Mouse (Mus musculus) megakaryocyte progenitor cell, adult 5-6 weeks (primary cell): Measurements from ENCODE around the gene Phc2. TPM values are rescaled to one million over a fixed set of nuclear protein-coding genes. Genes with fewer than 3 reads are reported as not detected.

Source experiments
- ATAC-seq: replicated peaks from 2 replicates; pipeline ENCODE4 v1.8.0; 2016; ENCODE audit warnings: mild to moderate bottlenecking, moderate TSS enrichment, inconsistent platforms; ENCODE audit not compliant: poor library complexity
- total RNA-seq, 2 experiments: library from RNA; stranded (forward) in 1 of 2; stranded (reverse) in 1 of 2; fragments of 157-497, 149-512 nt in 1 of 2; fragments of 200-1000 nt in 1 of 2; gene quantifications; 2 replicates each; pipeline versions ENCODE4 v1.2.3 to v1.2.4; 2015 to 2017

Gene Phc2
- total RNA-seq, 2 experiments from 2014 or later, result 21.2 to 28.0 TPM

DNA sequence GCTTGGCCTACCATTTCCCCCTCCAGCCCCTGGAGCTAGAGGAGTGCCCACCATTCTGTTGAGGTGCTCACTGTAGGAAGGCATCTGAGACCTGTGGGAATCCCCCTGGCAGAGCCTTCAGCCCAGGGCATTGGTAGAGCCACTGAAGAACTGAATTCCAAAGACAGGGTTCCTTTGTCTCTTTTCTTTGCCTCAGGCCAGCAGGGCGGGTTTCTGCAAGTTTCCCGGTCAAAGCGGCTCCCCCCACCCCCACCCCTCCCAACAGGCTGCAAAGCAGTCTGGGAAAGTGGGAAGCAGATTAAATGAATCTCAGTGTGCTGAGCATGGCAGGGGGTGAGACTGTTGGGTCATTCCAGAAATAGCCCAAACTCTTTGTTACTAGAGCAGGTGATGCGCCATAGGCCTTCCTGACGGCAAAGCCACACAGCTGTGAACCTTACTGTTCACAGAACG lies 82.7 kb downstream of the Phc2 start:
- no peak for ATAC-seq

DNA sequence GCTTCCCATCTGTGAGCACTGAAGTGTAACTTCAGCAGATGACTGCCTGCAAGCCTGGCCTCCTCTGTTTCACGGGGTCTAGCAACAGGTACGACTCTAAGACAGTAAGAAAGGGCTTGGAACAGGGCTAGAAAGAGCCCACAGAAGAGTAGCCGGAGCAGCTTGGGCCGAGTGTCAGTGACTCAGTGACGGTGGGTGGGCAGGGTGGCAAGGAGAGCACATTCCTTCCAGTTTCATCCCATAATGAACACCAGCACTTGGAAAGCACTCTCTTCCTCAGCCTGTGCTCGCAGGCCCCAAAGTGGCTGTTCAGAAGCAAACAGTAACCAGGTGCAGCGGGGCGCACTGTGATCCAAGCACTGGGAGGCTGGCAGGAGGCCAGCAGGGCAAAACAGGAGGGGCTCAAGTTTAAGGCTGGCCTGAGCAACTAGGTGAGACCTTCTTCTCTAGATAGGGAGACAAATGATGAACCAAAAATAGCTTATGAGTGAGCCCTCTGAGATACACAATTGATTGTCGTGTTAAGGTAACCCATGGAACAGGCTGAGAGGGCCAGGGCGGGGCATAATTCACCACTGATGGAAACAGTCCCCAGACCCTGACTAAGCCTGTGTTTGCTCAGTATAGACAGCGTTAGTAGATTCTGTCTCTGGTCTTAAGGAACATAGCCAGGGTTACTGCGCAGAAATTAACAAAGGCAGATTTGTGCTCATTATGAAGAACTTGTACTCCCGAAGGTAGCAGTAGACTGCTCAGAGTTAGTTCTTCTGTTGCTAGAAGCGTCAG lies 83.5 kb downstream of the Phc2 start:
- ATAC-seq, result no peak

DNA sequence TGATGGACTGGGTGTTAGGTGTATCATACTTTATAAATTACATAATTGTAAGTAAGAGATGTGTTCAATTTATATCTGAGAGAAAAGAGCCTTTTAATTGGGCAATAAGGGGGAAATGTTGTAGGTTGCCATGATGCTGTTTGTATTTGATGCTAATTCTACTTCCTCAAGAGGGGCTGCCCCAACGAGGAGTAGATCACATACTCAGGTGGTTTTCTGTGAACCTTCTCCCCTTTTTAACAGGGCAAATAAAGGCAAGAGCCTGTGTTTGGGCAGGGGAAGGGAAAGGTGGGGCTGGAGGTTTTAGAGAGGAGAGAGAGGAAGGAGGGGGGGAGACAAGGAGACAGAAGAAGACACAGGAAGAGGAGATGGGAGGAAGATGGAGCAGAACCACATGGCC lies 86.4 kb downstream of the Phc2 start:
- no peak for ATAC-seq

GRCm38 (mm10) chr4:128741906-128742305 lies 87.4 kb downstream of the Phc2 start:
- ATAC-seq, result no peak

- ATAC-seq, result no peak
Observed at GRCm38 (mm10) chr4:128742379-128742970, 88.0 kb downstream of the Phc2 start.

- ATAC-seq, result 0 out of 2 replicates have a peak, but pooled peaks have one; percentile 3
Observed at GRCm38 (mm10) chr4:128743031-128743626, 88.6 kb downstream of the Phc2 start.

GRCm38 (mm10) chr4:128745160-128745559 lies 90.7 kb downstream of the Phc2 start:
- no peak for ATAC-seq

- peak; percentile 73 for ATAC-seq
Observed at GRCm38 (mm10) chr4:128747614-128748270, 93.2 kb downstream of the Phc2 start.

GRCm38 (mm10) chr4:128748309-128748708 lies 93.8 kb downstream of the Phc2 start:
- ATAC-seq, result no peak

- ATAC-seq, result no peak
Observed at GRCm38 (mm10) chr4:128751006-128751405, 96.5 kb downstream of the Phc2 start.

- no peak for ATAC-seq
Observed at GRCm38 (mm10) chr4:128752031-128752757, 97.7 kb downstream of the Phc2 start.

DNA sequence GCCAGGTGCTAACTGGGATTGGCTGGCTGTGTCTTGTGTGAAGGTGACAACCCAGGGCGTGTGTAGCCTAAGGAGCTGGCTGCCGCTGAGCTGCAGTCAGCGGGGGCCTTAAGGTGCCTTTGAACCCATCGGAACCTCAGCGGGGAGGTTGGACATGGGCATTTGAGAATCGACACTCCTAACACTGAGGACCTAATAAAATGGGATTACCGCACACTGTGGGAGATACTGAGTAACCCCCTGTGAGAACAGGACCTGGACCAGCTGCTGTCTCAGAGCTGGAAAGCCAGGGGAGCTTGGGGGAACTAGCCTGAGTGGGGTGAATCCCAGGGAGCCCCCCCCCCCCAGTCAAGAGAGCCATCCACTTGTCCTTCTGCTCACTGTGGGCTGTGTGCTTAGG lies 99.1 kb downstream of the Phc2 start:
- ATAC-seq, result no peak

GRCm38 (mm10) chr4:128755064-128755463 lies 100.6 kb downstream of the Phc2 start, which contains the start of gene A3galt2:
A3galt2 (plus strand) TSS chr4:128755364.
- ATAC-seq, result no peak

GRCm38 (mm10) chr4:128755900-128756299 lies 101.4 kb downstream of the Phc2 start:
- no peak for ATAC-seq

DNA sequence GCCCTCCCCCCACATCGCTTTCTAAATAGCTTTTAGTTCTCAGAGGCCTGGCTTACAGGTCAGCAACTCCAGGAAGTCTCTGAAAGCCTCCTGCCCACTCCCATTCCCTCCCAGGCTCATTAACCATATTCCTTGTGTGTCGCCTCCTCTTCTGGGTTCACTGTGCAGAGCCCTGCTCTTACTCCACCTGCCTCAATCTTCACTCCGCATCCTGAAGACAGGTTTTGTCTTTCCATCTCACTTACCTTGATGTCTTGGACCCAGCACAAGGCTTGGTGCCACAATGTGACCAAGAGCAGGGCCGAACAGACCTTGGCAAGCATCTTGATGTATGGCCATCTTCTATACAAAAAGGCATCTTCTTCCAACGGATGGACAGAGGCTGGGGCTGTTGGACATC lies 104.7 kb downstream of the Phc2 start:
- no peak for ATAC-seq

- ATAC-seq, result peak; percentile 87
Observed at GRCm38 (mm10) chr4:128760029-128760428, 105.5 kb downstream of the Phc2 start.

GRCm38 (mm10) chr4:128766929-128767328 lies 112.4 kb downstream of the Phc2 start:
- ATAC-seq, result no peak

DNA sequence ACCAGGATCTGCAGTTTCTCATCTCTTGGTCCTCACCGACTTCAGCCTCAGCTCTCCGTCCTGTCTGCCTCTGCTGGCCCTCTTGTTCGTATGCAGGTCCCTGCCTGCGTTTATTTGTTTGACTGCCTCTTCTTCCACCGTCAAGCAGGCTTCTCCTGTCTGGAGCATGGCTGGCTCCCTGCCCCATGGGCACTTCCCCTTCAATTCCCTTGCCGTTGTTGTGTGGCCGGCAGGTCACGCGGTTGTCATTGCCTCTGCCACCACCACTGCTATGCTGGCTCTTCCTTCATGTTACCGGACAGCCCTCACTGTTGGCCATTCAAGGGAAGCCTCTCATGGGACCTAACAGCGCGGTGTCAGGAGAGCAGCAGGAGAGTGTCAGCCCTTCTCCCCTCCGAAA lies 113.6 kb downstream of the Phc2 start:
- ATAC-seq, result peak; percentile 48

- ATAC-seq, result no peak
Observed at GRCm38 (mm10) chr4:128769569-128770355, 115.3 kb downstream of the Phc2 start.

DNA sequence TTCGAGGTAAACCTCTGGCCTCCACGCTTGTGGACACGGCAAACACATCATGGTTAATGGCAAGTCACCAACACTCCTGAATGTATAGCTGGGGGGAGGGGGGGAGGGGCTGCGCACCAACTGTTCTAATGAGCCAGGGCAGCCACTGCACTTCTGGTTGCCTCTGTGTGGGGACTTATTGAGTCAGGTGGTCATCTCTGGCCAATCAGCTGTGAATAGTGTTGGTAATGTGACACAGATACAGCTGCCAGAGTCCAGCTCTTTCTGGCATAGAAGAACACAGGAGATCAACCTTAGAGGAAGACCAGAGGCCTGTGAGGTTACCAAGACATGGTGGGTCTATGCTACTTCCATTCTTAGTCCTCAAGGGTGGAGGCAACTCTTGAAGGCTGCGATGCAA lies 116.2 kb downstream of the Phc2 start:
- ATAC-seq, result no peak
